In genomic region chr2:178631966-178632365, GRCm38 (mm10) we compare ENCODE assay signal across 18 mouse cellular contexts.
DNase-seq lines count a peak whose midpoint lies in the region; ATAC-seq and TF ChIP-seq lines count a peak whose summit lies in the region.
"Had no signal": no experiment of that assay in that cellular context is flagged by ENCODE, and none has a peak within 500 bp of the region (broad histone marks: within the 10 kb centered on the region; RNA-seq: fewer than 3 reads in every experiment).

No protein-coding gene starts in this region.

- intact Hi-C loops in heart, postnatal 10 days (cut with DNase I), result loop anchor here (5.0 kb wide), 1 partner anchor 250 kb away; no protein-coding TSS in a partner anchor

- no peaks in the 10 kb centered on the region for H3K36me3 ChIP-seq in lung, embryonic 14.5 days (ENCODE audit: insufficient read depth)
- H3K36me3 ChIP-seq: embryonic facial prominence, embryonic 15.5 days; hindbrain, embryonic 13.5 days; neural tube, embryonic 12.5 days had no signal

- H3K27ac ChIP-seq in lung, embryonic 14.5 days (ENCODE audit: low read depth), result no peak overlapping the region
- H3K27ac ChIP-seq: hindbrain, embryonic 13.5 days; neural tube, embryonic 12.5 days had no signal

- H3K4me1 ChIP-seq in lung, embryonic 14.5 days (ENCODE audit: insufficient read depth), result 0 out of 2 replicates have a peak, but pooled peaks cover 3% of the 10 kb centered on the region

- H3K4me3 ChIP-seq in lung, embryonic 14.5 days (ENCODE audit: low read depth, low read length), result no peak overlapping the region
- H3K4me3 ChIP-seq: embryonic facial prominence, embryonic 15.5 days; hindbrain, embryonic 13.5 days; neural tube, embryonic 12.5 days had no signal

- no peak overlapping the region for H3K4me2 ChIP-seq in lung, embryonic 14.5 days
- H3K4me2 ChIP-seq: embryonic facial prominence, embryonic 15.5 days; hindbrain, embryonic 13.5 days; neural tube, embryonic 12.5 days had no signal

- H3K27me3 ChIP-seq in lung, embryonic 14.5 days (ENCODE audit: insufficient read depth, low read length), result peaks cover 8% of the 10 kb centered on the region
- H3K27me3 ChIP-seq: neural tube, embryonic 12.5 days had no signal

- no peak for TF ChIP-seq CTCF in lung, embryonic 14.5 days (IDR thresholded peaks at IDR 0.05; ENCODE audit: low read depth)

- H3K9ac ChIP-seq in lung, embryonic 14.5 days, result no peak overlapping the region
- H3K9ac ChIP-seq: embryonic facial prominence, embryonic 15.5 days; hindbrain, embryonic 13.5 days; liver, postnatal 0 days; neural tube, embryonic 12.5 days had no signal

- peak; percentile 40 for DNase-seq in adrenal gland, postnatal 10 days
- no peak for DNase-seq in adrenal gland, postnatal 4 days (ENCODE audit: low spot score in 2 of 2)
- DNase-seq in heart, adult 11 months, result peak; percentile 88
- no peak for DNase-seq in heart, postnatal 10 days
- DNase-seq in lung, embryonic 14.5 days, result peak; percentile 43
- DNase-seq in lung, postnatal 14 days, result no peak
- DNase-seq in adrenal gland, postnatal 25 days, result peak; percentile 46
- DNase-seq in urinary bladder, adult 2 months (ENCODE audit: low spot score), result no peak
- DNase-seq: gastrocnemius, postnatal 25 days; liver, postnatal 0 days; lung, postnatal 36 days; thymus, postnatal 36 days had no signal

- no peaks in the 10 kb centered on the region for H3K9me3 ChIP-seq in lung, embryonic 14.5 days (ENCODE audit: low read depth, low read length)
- H3K9me3 ChIP-seq: embryonic facial prominence, embryonic 15.5 days; hindbrain, embryonic 13.5 days; neural tube, embryonic 12.5 days had no signal

- no peak for ATAC-seq in lung, embryonic 14.5 days (ENCODE audit: insufficient read depth)
- ATAC-seq: activated CD4-positive, CD25-positive, alpha-beta regulatory T cell, adult 4 months; CD4-positive, CD25-positive, alpha-beta regulatory T cell, adult 4 months; inflammation-experienced regulatory T-cells, adult 6 months; liver, postnatal 0 days had no signal

- 51% methylated on average over 12 of the region's 12 CpGs for WGBS in lung, embryonic 14.5 days

Comparison
In these comparisons a context has a peak if more than half of its experiments do, and no peak if none do; other contexts are left out.
1. DNase-seq: peak in adrenal gland, postnatal 10 days (single experiment), heart, adult 11 months (single experiment), lung, embryonic 14.5 days (single experiment) and adrenal gland, postnatal 25 days (single experiment); none in adrenal gland, postnatal 4 days (0 of 2), heart, postnatal 10 days (0 of 2), lung, postnatal 14 days (single experiment) and urinary bladder, adult 2 months (single experiment).